In the genomic region with DNA sequence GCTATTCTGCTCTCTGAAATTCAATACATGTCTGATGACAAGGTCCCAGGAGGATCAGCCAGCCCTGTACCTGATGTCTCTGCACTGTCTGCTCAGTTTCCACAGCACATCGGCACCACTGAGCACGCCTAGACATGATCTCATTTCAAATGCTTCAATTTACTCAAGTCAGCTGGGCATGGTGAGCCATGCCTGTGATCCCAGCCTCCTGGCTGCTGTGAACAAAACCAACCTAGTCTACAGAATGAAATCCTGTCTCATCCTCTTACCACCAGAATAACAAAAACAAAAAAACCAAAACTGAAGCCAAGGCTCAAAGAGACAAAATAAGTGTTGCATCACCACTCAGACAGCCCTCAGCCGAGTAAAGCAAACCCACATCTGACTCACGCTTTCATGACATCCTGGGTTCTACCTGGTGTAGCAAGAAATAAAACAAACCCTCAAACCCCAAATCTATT, we compare ENCODE assay signal across 19 mouse cellular contexts. TPM values are rescaled to one million over a fixed set of nuclear protein-coding genes. Genes with fewer than 3 reads are reported as not detected.
A peak's percentile ranks its signal among the peaks of the same experiment; 100 is the strongest.
DNase-seq lines count a peak whose midpoint lies in the region; ATAC-seq and TF ChIP-seq lines count a peak whose summit lies in the region.
"Had no signal": no experiment of that assay in that cellular context is flagged by ENCODE, and none has a peak within 500 bp of the region (broad histone marks: within the 10 kb centered on the region; RNA-seq: fewer than 3 reads in every experiment).

No protein-coding gene starts in this region.

- 89% methylated on average over 4 of the region's 4 CpGs for WGBS in kidney, embryonic 15.5 days

- TF ChIP-seq EP300 in CH12.LX (IDR thresholded peaks at IDR 0.05; ENCODE audit: low read length) = no peak

- TF ChIP-seq RAD21 in CH12.LX (IDR thresholded peaks at IDR 0.05; ENCODE audit: low read depth, low read length) = no peak

- H3K27me3 ChIP-seq in CH12.LX (replicated peaks) = no peaks in the 10 kb centered on the region
- no peaks in the 10 kb centered on the region for H3K27me3 ChIP-seq in kidney, embryonic 15.5 days
- H3K27me3 ChIP-seq: hindbrain, embryonic 13.5 days; liver, embryonic 15.5 days had no signal

- peak overlapping the region; percentile 42; the same call in 1 of the 2 replicates for H3K27ac ChIP-seq in left cerebral cortex, adult 2 months
- H3K27ac ChIP-seq in CH12.LX (ENCODE audit: insufficient read depth, low read depth) = peak overlapping the region; percentile 53
- H3K27ac ChIP-seq in kidney, embryonic 15.5 days = no peak overlapping the region
- H3K27ac ChIP-seq: hindbrain, embryonic 13.5 days; liver, embryonic 15.5 days; midbrain, embryonic 10.5 days had no signal

- no peak for TF ChIP-seq POLR2A in CH12.LX (IDR thresholded peaks at IDR 0.05; ENCODE audit: low read depth, low read length)

- H3K4me2 ChIP-seq in CH12.LX (ENCODE audit: insufficient read depth, low read depth, poor library complexity, severe bottlenecking) = no peak overlapping the region
- H3K4me2 ChIP-seq in kidney, embryonic 15.5 days = no peak overlapping the region
- H3K4me2 ChIP-seq: hindbrain, embryonic 13.5 days; liver, embryonic 15.5 days had no signal

- intact Hi-C loops in left cerebral cortex, adult 2 months (cut with DNase I) = no loop called here
- intact Hi-C loops in left cerebral cortex, postnatal 36 days (cut with DNase I) = no loop called here
- intact Hi-C loops in heart, postnatal 14 days (cut with DNase I) = no loop called here

- no peak for DNase-seq in left cerebral cortex, adult 2 months (ENCODE audit: extremely low spot score in 1 of 2, low spot score in 2 of 2)
- no peak for DNase-seq in left cerebral cortex, postnatal 36 days (ENCODE audit: low spot score in 2 of 2)
- DNase-seq in 416B (ENCODE audit: low read depth) (peak; percentile 89), CH12.LX (ENCODE audit: extremely low read depth) (peak; percentile 76)
- peak; percentile 29 for DNase-seq in induced T-regulatory cell, adult 2 months (ENCODE audit: low read depth)
- no peak for DNase-seq in heart, postnatal 14 days
- DNase-seq in yolk sac, embryonic 10.5 days (ENCODE audit: low spot score) = no peak
- DNase-seq: adrenal gland, adult 2 months; cerebellum, adult 9-11 months; heart, adult 18-20 months; kidney, adult 2 months; kidney, postnatal 36 days; layer of hippocampus, postnatal 36 days; lung, postnatal 14 days had no signal

- no peak for ATAC-seq in kidney, embryonic 15.5 days (replicated peaks; ENCODE audit: low FRiP score)

- H3K9me3 ChIP-seq in CH12.LX (replicated peaks; ENCODE audit: low read length) = no peaks in the 10 kb centered on the region
- no peaks in the 10 kb centered on the region for H3K9me3 ChIP-seq in kidney, embryonic 15.5 days (replicated peaks)
- H3K9me3 ChIP-seq: hindbrain, embryonic 13.5 days; liver, embryonic 15.5 days; midbrain, embryonic 10.5 days had no signal

- dilution Hi-C loops in CH12.LX (cut with MboI; ENCODE audit: extremely low pct_ligation_motif_present, extremely low pct_unique_long_range_greater_than_20kb, low sequenced_read_pairs) = no loop called here

- H3K9ac ChIP-seq in CH12.LX (ENCODE audit: insufficient read depth, low read depth) = no peak overlapping the region
- no peak overlapping the region for H3K9ac ChIP-seq in kidney, embryonic 15.5 days
- H3K9ac ChIP-seq: hindbrain, embryonic 13.5 days; liver, embryonic 15.5 days had no signal

- TF ChIP-seq CTCF in left cerebral cortex, adult 2 months (IDR thresholded peaks at IDR 0.05) = no peak
- no peak for TF ChIP-seq CTCF in CH12.LX (conservative IDR thresholded peaks at IDR 0.05 in 1 of 2, IDR thresholded peaks at IDR 0.05 in 1 of 2; ENCODE audit: low read depth in 2 of 2, low read length in 2 of 2)

- H3K4me3 ChIP-seq in left cerebral cortex, adult 2 months = no peak overlapping the region
- H3K4me3 ChIP-seq in CH12.LX (replicated peaks in 1 of 3; ENCODE audit: low read depth in 2 of 3, low read length in 2 of 3, poor library complexity in 1 of 3) = no peak overlapping the region
- H3K4me3 ChIP-seq in kidney, embryonic 15.5 days (replicated peaks) = no peak overlapping the region
- H3K4me3 ChIP-seq: erythroblast, embryonic 14.5 days; hindbrain, embryonic 13.5 days; liver, embryonic 15.5 days; midbrain, embryonic 10.5 days had no signal

- in situ Hi-C loops in CH12.LX (cut with MboI; ENCODE audit: low pct_ligation_motif_present, low pct_unique_long_range_greater_than_20kb, low sequenced_read_pairs) = no loop called here

- H3K36me3 ChIP-seq in CH12.LX (replicated peaks in 1 of 2; ENCODE audit: control insufficient read depth in 1 of 2, insufficient read depth in 1 of 2, low read length in 1 of 2) = peaks cover 88 to 98% of the 10 kb centered on the region in 2 experiments
- peaks cover 99% of the 10 kb centered on the region for H3K36me3 ChIP-seq in kidney, embryonic 15.5 days

- H3K79me2 ChIP-seq in CH12.LX (replicated peaks; ENCODE audit: control insufficient read depth, extremely low read depth, insufficient read depth, poor library complexity, severe bottlenecking) = no peaks in the 10 kb centered on the region

- H3K4me1 ChIP-seq in CH12.LX (ENCODE audit: control insufficient read depth in 1 of 2, insufficient read depth in 2 of 2) = peaks cover 13 to 34% of the 10 kb centered on the region in 2 experiments
- H3K4me1 ChIP-seq in kidney, embryonic 15.5 days = no peaks in the 10 kb centered on the region
- H3K4me1 ChIP-seq: hindbrain, embryonic 13.5 days; midbrain, embryonic 10.5 days had no signal

TF ChIP-seq in CH12.LX, 34 proteins besides CTCF, POLR2A, EP300 and RAD21:
- TF ChIP-seq SMC3 (IDR thresholded peaks at IDR 0.05; ENCODE audit: low read depth, low read length) (no peak), TBP (conservative IDR thresholded peaks at IDR 0.05; ENCODE audit: low read depth, low read length) (no peak), ZKSCAN1 (IDR thresholded peaks at IDR 0.05; ENCODE audit: borderline replicate concordance, low read depth, low read length) (no peak), KAT2A (IDR thresholded peaks at IDR 0.05; ENCODE audit: insufficient replicate concordance, low read length) (no peak), ETS1 (conservative IDR thresholded peaks at IDR 0.05; ENCODE audit: low read depth, low read length) (peak; percentile 83), MAZ (IDR thresholded peaks at IDR 0.05; ENCODE audit: low read depth, low read length) (no peak), MEF2A (IDR thresholded peaks at IDR 0.05; ENCODE audit: borderline replicate concordance, low read depth, low read length) (no peak; the same call in 1 of the 2 replicates), BHLHE40 (IDR thresholded peaks at IDR 0.05; ENCODE audit: low read depth, low read length) (peak; percentile 65), USF1 (IDR thresholded peaks at IDR 0.05; ENCODE audit: low read depth, low read length) (no peak), MYC (IDR thresholded peaks at IDR 0.05; ENCODE audit: low read depth, low read length) (no peak)
TF ChIP-seq in CH12.LX: peak in this region for 2.

RNA-seq across cellular contexts. Expression of a gene that starts 23.0 kb away (rescaled TPM):
- 100 to 1,000 TPM; 519 to 532 TPM for total RNA-seq in left cerebral cortex, adult 2 months (2021)
- 100 to 1,000 TPM; 539 to 601 TPM for total RNA-seq in left cerebral cortex, postnatal 36 days (2021)
- total RNA-seq in CH12.LX (2012; rRNA removed) (76.9 and 83.1 TPM in 2 replicates), CH12.LX (2014; rRNA removed) (95.2 and 116 TPM in 2 replicates)
- polyA plus RNA-seq in CH12.LX (2012; ENCODE audit: insufficient read length, low read depth) = 82.2 and 91.6 TPM in 2 replicates
- 153 and 155 TPM in 2 replicates for polyA plus RNA-seq in kidney, embryonic 15.5 days (2015; fragmentation: Nextera tagmentation; extraction: Ambion mirVana)
- 100 to 1,000 TPM; 148 to 151 TPM for total RNA-seq in heart, postnatal 14 days (2021)

RNA-seq across cellular contexts. Expression of a gene that starts 26.2 kb away (rescaled TPM):
- total RNA-seq in left cerebral cortex, adult 2 months (2021) = 10 to 100 TPM; 65.3 to 75.6 TPM
- 10 to 100 TPM; 59.5 to 70.6 TPM for total RNA-seq in left cerebral cortex, postnatal 36 days (2021)
- total RNA-seq in CH12.LX (2012; rRNA removed) = 0.08 and 0.17 TPM in 2 replicates
- 0.12 and 0.19 TPM in 2 replicates for total RNA-seq in CH12.LX (2014; rRNA removed)
- polyA plus RNA-seq in CH12.LX (2012; ENCODE audit: insufficient read length, low read depth) = 0.46 and 0.51 TPM in 2 replicates
- polyA plus RNA-seq in kidney, embryonic 15.5 days (2015; fragmentation: Nextera tagmentation; extraction: Ambion mirVana) = 0.13 TPM in 1 of 2 replicates, not detected in the other
- under 1 TPM; 0.15 to 0.38 TPM for total RNA-seq in heart, postnatal 14 days (2021)

RNA-seq across cellular contexts. Expression of a gene that starts 36.4 kb away (rescaled TPM):
- total RNA-seq in left cerebral cortex, adult 2 months (2021) = 10 to 100 TPM; 44.0 to 51.4 TPM
- total RNA-seq in left cerebral cortex, postnatal 36 days (2021) = 10 to 100 TPM; 45.5 to 55.5 TPM
- 25.5 and 25.7 TPM in 2 replicates for total RNA-seq in CH12.LX (2012; rRNA removed)
- total RNA-seq in CH12.LX (2014; rRNA removed) = 35.9 and 46.6 TPM in 2 replicates
- 24.6 and 29.5 TPM in 2 replicates for polyA plus RNA-seq in CH12.LX (2012; ENCODE audit: insufficient read length, low read depth)
- polyA plus RNA-seq in kidney, embryonic 15.5 days (2015; fragmentation: Nextera tagmentation; extraction: Ambion mirVana) = 33.6 and 36.5 TPM in 2 replicates
- total RNA-seq in heart, postnatal 14 days (2021) = 10 to 100 TPM; 73.9 to 77.4 TPM

Comparison
In these comparisons a context has a peak if more than half of its experiments do, and no peak if none do; other contexts are left out.
1. DNase-seq: peak in 416B (single experiment), CH12.LX (single experiment) and induced T-regulatory cell, adult 2 months (single experiment); none in left cerebral cortex, adult 2 months (0 of 2), left cerebral cortex, postnatal 36 days (0 of 2), heart, postnatal 14 days (0 of 2) and yolk sac, embryonic 10.5 days (single experiment).
2. RNA of a gene that starts 26.2 kb away (total RNA-seq): 65.3 to 75.6 TPM in left cerebral cortex, adult 2 months and 59.5 to 70.6 TPM in left cerebral cortex, postnatal 36 days; 0.15 to 0.38 TPM in heart, postnatal 14 days and 0.08 to 0.19 TPM in CH12.LX; every median in the first group is over 10 times any median in the second.